Mouse (Mus musculus) kidney, embryonic 14.5 days (tissue): ENCODE measurements around the gene Usp5. TPM values are rescaled to one million over a fixed set of nuclear protein-coding genes. Genes with fewer than 3 reads are reported as not detected.
A peak's percentile ranks its signal among the peaks of the same experiment; 100 is the strongest.

ENCODE experiments used
- ATAC-seq: fragments of 200-750 bp; cut with Nextera tagmentation; 2 replicates; pipeline ENCODE4 v1.8.0; 2017; ENCODE audit warnings: moderate number of reproducible peaks, mild to moderate bottlenecking, moderate TSS enrichment, moderate library complexity; ENCODE audit not compliant: low FRiP score, low TSS enrichment
- H3K27ac ChIP-seq: fragments of 300-500 bp; sonication (generic); 2 replicates; pipeline ENCODE4 v1.5.1; 2014; ENCODE audit warnings: low read depth, mild to moderate bottlenecking, low read length, moderate library complexity, mixed read lengths
- H3K27me3 ChIP-seq: fragments of 300-500 bp; sonication (generic); 2 replicates; pipeline ENCODE4 v1.6.1; 2014; ENCODE audit warnings: mild to moderate bottlenecking, low read length; ENCODE audit not compliant: control insufficient read depth, insufficient read depth
- H3K36me3 ChIP-seq: fragments of 300-500 bp; sonication (generic); 2 replicates; pipeline ENCODE4 v1.6.1; 2014; ENCODE audit warnings: low read length, mixed read lengths; ENCODE audit not compliant: control insufficient read depth, insufficient read depth
- H3K4me1 ChIP-seq: fragments of 300-500 bp; sonication (generic); 2 replicates; pipeline ENCODE4 v1.6.1; 2014; ENCODE audit warnings: low read length, mixed read lengths; ENCODE audit not compliant: control insufficient read depth, insufficient read depth
- H3K4me2 ChIP-seq: fragments of 300-500 bp; sonication (generic); replicated peaks from 2 replicates; pipeline ENCODE4 v1.6.1; 2014; ENCODE audit warnings: low read depth, mild to moderate bottlenecking, low read length
- H3K4me3 ChIP-seq: fragments of 300-500 bp; sonication (generic); 2 replicates; pipeline ENCODE4 v1.5.1; 2014; ENCODE audit warnings: mild to moderate bottlenecking, low read length
- H3K9ac ChIP-seq: fragments of 300-500 bp; sonication (generic); 2 replicates; pipeline ENCODE4 v1.6.1; 2014; ENCODE audit warnings: low read depth, mild to moderate bottlenecking, low read length, moderate library complexity
- H3K9me3 ChIP-seq: fragments of 300-500 bp; sonication (generic); 2 replicates; pipeline ENCODE4 v1.6.1; 2016; ENCODE audit warnings: low read length; ENCODE audit not compliant: control insufficient read depth
- WGBS: fragments of 180-500 bp; shearing (Covaris S2); extraction: QIAGEN DNeasy Blood & Tissue Kit; methylation state at CpG from one replicate; pipeline ENCODE4 v1.1.7; 2014; 5-methylcytosine and 5-hydroxymethylcytosine counted together
- polyA plus RNA-seq: library from polyadenylated mRNA; unstranded; fragments of >200 nt; fragmentation: Nextera tagmentation; extraction: Ambion mirVana; gene quantifications from 2 replicates; pipeline ENCODE4 v1.2.1, GENCODE M21; 2014

Usp5 gene
- polyA plus RNA-seq, 1 experiment from 2014 or later: 139 TPM

DNA sequence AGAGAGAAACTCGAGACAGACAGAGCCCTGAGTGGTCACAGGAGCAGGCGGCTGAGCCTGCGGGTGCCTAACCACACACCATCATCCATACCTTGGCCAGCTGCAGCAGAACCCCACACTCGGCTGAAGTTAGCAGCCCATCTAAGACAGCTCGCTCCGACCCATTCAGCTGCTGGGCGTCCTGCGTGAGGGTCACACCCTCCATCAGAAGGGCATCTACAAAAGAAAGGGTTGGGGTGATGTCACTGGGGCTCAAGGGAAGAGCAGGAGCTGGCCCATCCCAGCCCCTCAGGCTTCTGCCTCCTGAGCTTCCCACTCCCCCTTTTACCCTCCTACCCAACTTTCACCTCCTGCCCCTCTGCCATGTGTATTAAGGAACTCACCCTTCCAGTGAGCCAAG, 21.3 kb upstream of the Usp5 start:
- no peak overlapping the region for H3K4me2 ChIP-seq
- no peak overlapping the region for H3K4me3 ChIP-seq
- H3K9me3 ChIP-seq: no peaks in the 10 kb centered on the region
- H3K27me3 ChIP-seq: no peaks in the 10 kb centered on the region
- no peak overlapping the region for H3K27ac ChIP-seq
- H3K9ac ChIP-seq: no peak overlapping the region
- H3K36me3 ChIP-seq: peaks cover 12% of the 10 kb centered on the region; the same call in 1 of the 2 replicates
- WGBS: 52% methylated on average over 8 of the region's 8 CpGs
- H3K4me1 ChIP-seq: no peaks in the 10 kb centered on the region
- no peak for ATAC-seq

DNA sequence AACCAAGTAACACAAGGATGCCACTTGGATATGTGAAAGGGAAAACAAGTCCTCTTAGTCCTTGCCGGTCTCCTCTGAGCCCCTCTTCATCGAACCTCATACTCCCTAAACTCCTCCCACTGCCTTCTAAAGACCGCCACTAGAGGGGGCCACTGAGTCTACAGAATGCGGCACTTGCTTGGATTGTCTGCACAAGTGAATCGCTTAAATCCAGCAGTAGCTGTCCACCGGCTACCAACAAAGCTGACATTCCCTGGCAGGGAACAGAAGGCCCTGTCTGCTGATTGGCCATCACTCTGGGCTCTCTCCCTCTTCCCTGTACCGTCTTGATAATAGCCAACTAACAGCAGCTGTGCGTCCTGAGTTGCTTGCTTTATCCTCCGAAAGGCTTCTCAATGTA, 18.0 kb upstream of the Usp5 start:
- no peaks in the 10 kb centered on the region for H3K9me3 ChIP-seq
- H3K27ac ChIP-seq: no peak overlapping the region
- peak; percentile 76 for ATAC-seq
- H3K36me3 ChIP-seq: peaks cover 21% of the 10 kb centered on the region; the same call in 1 of the 2 replicates
- no peak overlapping the region for H3K4me3 ChIP-seq
- 12% methylated on average over 9 of the region's 9 CpGs for WGBS
- H3K4me2 ChIP-seq: no peak overlapping the region
- H3K4me1 ChIP-seq: no peaks in the 10 kb centered on the region
- no peak overlapping the region for H3K9ac ChIP-seq
- H3K27me3 ChIP-seq: no peaks in the 10 kb centered on the region

DNA sequence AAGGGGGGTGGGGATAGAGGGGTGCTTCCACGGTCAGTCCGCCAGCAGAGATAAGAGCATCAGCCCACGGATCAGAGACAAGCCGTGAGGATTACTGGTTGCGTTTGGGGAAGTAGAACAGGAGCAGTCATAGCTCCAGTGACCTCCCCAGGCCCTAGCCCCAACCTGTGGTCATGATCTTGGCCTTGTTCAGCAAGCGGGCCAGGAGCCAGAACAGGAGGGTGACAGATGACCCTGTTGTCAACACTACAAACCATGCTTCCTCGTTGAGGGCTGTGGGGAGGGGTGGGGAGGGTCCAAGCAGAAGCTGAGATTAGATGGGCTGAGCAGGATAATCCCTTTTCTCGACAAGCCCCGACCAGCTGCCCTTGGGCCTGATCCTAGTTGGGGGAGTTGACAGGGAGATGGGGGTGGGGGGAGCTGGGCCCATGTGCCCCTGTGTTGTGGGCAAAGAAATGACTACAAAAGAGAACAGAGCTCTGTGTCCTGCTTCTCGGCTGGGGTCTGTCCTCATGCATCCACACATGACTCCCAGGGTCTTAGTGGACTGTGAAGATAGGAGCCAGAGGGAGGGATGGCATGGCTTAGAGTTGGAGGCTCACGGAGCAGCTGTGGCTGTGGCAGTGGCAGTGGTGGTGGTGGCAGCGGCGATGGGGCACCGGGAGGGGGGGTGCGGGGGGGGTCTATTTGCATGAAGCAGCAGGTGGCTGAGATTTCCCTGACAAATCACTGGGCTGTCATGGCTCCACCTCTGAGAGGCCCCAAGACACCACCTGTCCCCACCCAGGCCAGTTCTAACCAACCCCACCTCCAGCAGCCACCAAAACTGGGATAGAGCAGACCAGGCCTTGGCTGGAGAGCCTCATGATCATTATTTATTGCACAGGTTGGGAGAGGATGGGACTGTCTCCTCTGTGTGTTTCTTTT, 11.2 kb upstream of the Usp5 start, which contains the start of gene Gnb3:
Gene Gnb3 (minus strand): TSS at position 35 of the 927 bp plus-strand sequence.
- 35% methylated on average over 15 of the region's 15 CpGs for WGBS
- no peaks in the 10 kb centered on the region for H3K27me3 ChIP-seq
- no peak within 1 kb of the TSS for H3K27ac ChIP-seq
- 0 out of 2 replicates have a peak within 1 kb of the TSS, but pooled peaks have one; percentile 9 for H3K9ac ChIP-seq
- H3K36me3 ChIP-seq: peaks cover 12% of the 10 kb centered on the region; the same call in 1 of the 2 replicates
- peak; percentile 2; the same call in 1 of the 2 replicates for ATAC-seq
- 0 out of 2 replicates have a peak within 1 kb of the TSS, but pooled peaks have one; percentile 1 for H3K4me2 ChIP-seq
- no peaks in the 10 kb centered on the region for H3K9me3 ChIP-seq
- peaks cover 23% of the 10 kb centered on the region for H3K4me1 ChIP-seq
- H3K4me3 ChIP-seq: no peak within 1 kb of the TSS

DNA sequence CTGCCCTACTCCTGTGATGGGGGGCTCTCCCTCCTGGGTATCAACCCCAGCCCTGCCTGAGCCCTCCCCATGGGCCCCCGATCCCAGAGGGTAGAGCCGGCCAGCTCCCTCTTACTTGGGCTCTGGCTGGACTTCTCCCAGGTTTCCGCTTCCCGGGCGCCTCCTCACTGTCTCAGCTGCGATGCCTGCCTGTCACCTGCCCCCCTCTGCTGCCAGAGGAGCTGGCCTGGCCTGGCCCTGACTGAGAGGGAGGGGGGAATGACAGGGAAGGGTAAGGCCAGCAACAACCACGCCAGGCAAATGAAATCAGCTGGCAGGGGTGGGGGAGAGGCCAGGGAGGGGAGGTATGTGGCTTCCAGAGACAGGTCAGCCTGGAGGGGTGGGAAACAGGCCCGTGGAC, 10.5 kb upstream of the Usp5 start:
- Histone ChIP-seq H3K9ac (0 out of 2 replicates have a peak overlapping the region, but pooled peaks have one; percentile 9), H3K36me3 (peaks cover 5% of the 10 kb centered on the region; the same call in 1 of the 2 replicates)

DNA sequence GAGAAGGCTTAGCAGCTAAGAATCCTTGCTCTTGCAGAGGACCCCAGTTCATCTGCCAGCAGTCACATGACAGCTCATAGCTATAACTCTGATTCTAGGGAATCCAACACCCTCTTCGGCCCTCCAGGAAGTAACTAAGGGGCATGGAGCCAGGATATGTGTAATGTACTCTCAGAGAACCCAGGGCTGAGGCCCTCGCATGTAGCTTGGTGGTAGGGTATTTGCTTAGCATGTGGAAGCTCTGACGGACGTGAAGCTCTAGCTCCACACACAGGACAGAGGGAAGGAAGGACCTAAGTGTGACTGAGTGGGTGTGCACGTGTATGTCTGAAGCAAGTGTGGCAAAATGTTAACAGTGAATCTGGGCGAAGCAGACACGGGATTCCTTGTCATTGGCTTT, 7.1 kb upstream of the Usp5 start:
- WGBS: 68% methylated on average over 7 of the region's 7 CpGs
- H3K27ac ChIP-seq: no peak overlapping the region
- H3K4me2 ChIP-seq: no peak overlapping the region
- H3K36me3 ChIP-seq: peaks cover 31% of the 10 kb centered on the region
- no peak overlapping the region for H3K9ac ChIP-seq
- H3K9me3 ChIP-seq: no peaks in the 10 kb centered on the region
- no peak for ATAC-seq
- H3K4me3 ChIP-seq: no peak overlapping the region
- H3K4me1 ChIP-seq: peaks cover 27% of the 10 kb centered on the region
- H3K27me3 ChIP-seq: no peaks in the 10 kb centered on the region

More for the DNA sequence above, 10.5 kb upstream of the Usp5 start:
- no peak overlapping the region for H3K27ac ChIP-seq
- no peaks in the 10 kb centered on the region for H3K27me3 ChIP-seq
- peaks cover 27% of the 10 kb centered on the region for H3K4me1 ChIP-seq
- H3K9me3 ChIP-seq: no peaks in the 10 kb centered on the region
- peak; percentile 20 for ATAC-seq
- 0 out of 2 replicates have a peak overlapping the region, but pooled peaks have one; percentile 1 for H3K4me2 ChIP-seq
- WGBS: 2% methylated on average over 8 of the region's 8 CpGs
- no peak overlapping the region for H3K4me3 ChIP-seq

DNA sequence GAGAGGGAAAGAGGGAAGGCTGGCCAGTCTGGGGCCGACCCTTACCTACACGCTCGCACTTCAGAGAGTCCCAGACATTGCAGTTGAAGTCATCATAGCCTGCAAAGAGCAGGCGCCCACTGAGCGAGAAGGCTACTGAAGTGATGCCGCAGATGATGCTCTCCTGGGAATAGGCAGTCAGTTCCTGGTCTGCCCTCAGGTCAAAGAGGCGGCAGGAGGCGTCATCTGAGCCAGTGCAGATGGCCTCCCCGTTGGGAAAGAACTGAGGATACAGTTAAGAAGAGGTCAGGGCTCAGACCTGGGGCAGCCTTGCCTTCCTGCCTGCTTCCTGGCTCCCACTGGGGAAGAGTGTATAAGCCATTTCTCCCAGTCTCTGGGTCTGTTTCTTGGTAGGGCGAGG, 6.2 kb upstream of the Usp5 start:
- H3K27ac ChIP-seq: no peak overlapping the region

DNA sequence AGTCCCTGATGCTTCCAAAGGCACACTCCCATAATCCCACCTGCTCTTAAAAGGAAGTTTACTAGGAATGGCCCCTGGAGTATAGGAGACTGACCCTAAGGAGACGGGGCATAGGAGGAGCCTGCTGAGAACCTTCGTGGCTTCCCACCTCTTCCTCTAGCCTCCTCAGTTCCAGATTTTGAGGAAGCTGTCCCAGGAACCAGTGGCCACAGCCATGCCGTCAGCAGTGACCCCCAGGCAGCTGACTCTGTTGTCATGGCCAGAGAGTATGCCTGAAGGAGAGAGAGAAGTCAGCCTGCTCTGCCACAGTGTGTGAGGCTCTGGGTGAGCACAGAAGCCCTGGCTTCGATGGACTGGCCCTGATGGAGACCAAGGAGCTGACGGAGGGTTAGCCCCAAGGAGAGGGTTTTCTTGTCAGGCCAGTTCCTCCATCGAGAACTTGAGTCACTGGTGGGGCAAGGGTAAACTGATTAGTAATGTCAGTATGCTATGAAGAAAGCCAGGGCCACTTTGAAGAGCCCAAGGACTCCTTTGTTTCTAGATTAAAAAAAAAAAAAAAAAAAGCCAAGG, 5.3 kb upstream of the Usp5 start:
- no peak for ATAC-seq
- 83% methylated on average over 6 of the region's 6 CpGs for WGBS

More for the DNA sequence above, 6.2 kb upstream of the Usp5 start:
- WGBS: 31% methylated on average over 10 of the region's 10 CpGs
- peak overlapping the region; percentile 14; the same call in 1 of the 2 replicates for H3K9ac ChIP-seq
- peaks cover 31% of the 10 kb centered on the region for H3K36me3 ChIP-seq
- no peaks in the 10 kb centered on the region for H3K9me3 ChIP-seq
- H3K4me1 ChIP-seq: peaks cover 31% of the 10 kb centered on the region
- ATAC-seq: no peak
- H3K4me2 ChIP-seq: no peak overlapping the region
- no peak overlapping the region for H3K4me3 ChIP-seq
- H3K27me3 ChIP-seq: no peaks in the 10 kb centered on the region

DNA sequence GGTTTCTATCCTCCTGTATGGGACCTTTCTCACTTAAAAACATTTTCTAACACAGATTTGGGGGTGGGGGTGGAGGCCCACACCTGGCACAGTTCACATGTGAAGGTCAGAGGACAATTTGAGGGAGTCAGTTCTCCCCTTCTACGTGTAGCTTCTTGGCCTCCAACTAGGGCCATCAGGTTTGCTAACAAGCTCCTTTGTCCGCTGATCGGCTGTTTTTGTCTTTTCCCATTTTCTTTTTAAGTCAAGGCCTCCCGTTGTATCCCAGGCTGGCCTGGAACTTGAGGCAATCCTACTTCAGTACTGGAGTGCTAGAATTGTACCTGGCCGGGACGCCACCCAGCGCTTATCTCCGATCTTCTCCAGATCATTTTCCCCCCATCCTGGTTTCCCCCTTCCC, 2.4 kb upstream of the Usp5 start:
- Histone ChIP-seq H3K9ac (no peak overlapping the region), H3K27me3 (no peaks in the 10 kb centered on the region), H3K9me3 (no peaks in the 10 kb centered on the region), H3K4me1 (peaks cover 25% of the 10 kb centered on the region), H3K4me2 (no peak overlapping the region), H3K4me3 (peak overlapping the region; percentile 62; the same call in 1 of the 2 replicates), H3K36me3 (peaks cover 31% of the 10 kb centered on the region), H3K27ac (no peak overlapping the region)
- 91% methylated on average over 8 of the region's 8 CpGs for WGBS
- no peak for ATAC-seq

More for the DNA sequence above, 5.3 kb upstream of the Usp5 start:
- Histone ChIP-seq H3K4me1 (peaks cover 28% of the 10 kb centered on the region), H3K9me3 (no peaks in the 10 kb centered on the region), H3K27me3 (no peaks in the 10 kb centered on the region), H3K36me3 (peaks cover 31% of the 10 kb centered on the region), H3K4me2 (no peak overlapping the region), H3K27ac (no peak overlapping the region), H3K4me3 (no peak overlapping the region), H3K9ac (no peak overlapping the region)
